Mouse (Mus musculus) cerebellum, postnatal 10 days (tissue): ENCODE results near the gene Bnc2.

ENCODE experiments used
- DNase-seq, 2 experiments: peaks; one replicate each; pipeline ENCODE4 v3.0.0; 2021; ENCODE audit warnings: mixed read lengths in 2 of 2

Gene Bnc2

DNA sequence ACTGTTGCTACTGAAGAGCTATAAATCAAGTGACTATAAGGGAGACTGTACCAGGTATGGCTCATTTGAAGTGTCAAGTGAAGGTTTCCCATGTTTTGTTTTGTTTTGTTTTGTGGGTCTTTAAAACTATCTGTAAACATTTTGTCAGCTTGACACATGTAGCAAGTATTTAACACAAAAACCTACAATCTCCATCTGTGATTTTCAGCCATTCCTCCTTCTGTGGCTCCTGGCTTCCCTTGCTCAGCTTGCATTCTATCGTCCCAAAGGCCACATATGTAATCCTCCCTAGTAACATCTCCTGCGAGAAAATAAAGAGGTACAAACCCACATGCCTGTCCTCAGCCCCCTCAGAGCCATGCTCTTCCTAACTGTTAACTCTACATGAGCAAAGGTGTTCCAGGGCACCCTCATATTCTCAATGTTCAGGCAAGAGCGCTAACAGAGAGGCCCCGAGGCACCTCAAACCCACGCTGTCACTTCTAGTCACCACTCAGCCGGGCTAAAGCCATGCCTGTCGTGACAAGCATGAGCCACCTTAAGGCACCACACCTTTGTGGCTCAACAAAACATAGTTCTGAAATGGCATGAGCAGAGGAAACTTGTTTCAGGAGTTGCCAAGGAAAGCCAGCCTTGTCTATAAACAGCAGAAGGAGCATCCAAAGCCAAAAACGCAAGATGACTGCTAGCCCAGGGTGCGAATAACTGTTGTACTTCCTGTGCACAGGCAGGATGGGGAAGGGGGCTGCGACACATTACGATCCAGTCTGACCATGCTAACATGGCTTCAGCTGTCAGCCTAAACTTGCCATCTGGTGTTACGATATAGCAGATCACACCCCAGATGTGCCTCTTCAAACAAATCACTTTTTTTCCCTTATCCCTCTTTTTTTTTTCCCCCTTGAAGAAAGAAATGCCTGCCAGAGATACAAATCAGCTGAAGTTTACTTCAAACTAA is 42.0 kb downstream of the Bnc2 start:
- no peak for DNase-seq

- no peak for DNase-seq
Observed at GRCm38 (mm10) chr4:84627616-84628015, 47.5 kb downstream of the Bnc2 start.

GRCm38 (mm10) chr4:84623312-84623711 is 51.8 kb downstream of the Bnc2 start:
- DNase-seq = no peak

DNA sequence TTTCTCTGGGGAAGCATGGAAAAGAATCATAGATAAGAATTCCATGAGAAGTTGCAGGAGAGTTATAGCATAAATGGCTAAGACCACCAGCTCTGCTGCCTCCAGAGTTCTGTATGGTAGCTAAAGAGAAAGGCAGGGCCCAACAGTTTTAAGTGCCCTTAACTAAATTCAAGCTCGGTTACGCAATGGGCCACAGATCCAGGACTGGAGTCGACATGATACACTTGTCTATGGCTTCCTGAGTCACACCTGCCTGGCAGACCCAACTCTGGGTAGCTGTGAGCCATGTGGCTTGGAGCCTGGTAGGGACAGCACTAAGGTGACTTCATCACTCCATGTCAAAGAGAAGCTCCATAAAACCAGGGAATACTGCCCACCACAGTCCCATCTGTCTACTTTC is 53.3 kb downstream of the Bnc2 start:
- no peak for DNase-seq

DNA sequence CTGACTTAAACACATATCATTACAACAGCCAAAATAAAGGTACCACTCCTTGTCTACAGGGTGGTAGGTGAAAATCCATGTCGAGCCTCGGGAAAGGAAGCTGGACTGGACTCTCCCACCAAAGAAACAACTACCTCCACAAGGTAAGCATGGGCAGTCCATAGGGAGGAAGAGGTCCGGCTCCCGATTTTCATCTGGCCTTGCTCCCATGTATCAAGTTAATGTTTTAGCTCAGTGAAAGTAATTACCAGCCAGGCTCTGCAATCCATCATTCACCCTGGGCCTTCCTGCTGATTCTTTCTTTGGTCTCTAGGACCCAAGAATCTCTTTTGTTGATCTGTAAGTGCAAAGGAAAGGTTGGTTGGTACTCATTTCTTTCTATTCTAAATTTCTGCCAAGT is 65.2 kb downstream of the Bnc2 start:
- DNase-seq = no peak

GRCm38 (mm10) chr4:84604461-84604860 is 70.6 kb downstream of the Bnc2 start:
- no peak for DNase-seq

GRCm38 (mm10) chr4:84580260-84580952 is 94.7 kb downstream of the Bnc2 start:
- DNase-seq = no peak

- DNase-seq = no peak
Observed at GRCm38 (mm10) chr4:84578296-84578695, 96.8 kb downstream of the Bnc2 start.

DNA sequence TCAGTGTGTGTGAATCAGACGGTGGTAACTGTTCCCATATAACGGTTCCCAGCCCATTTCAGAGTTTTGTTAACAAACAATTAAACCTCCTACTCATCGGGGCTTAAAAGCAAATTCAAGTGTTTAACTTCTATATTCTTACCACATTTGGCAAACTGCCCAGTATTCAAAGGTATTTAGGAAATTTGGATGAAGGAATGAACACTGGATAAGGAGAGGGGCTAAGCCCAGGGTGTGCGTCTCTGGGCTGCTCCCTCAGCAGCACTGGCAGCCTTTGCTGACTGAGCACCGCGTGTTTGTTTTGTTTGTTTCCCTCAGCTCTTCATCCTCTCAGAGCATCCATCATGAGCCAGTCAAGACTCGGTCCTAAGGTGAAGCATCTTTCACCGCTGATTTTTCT is 109.0 kb downstream of the Bnc2 start:
- no peak for DNase-seq

GRCm38 (mm10) chr4:84545204-84545871 is 129.7 kb downstream of the Bnc2 start:
- peak; percentile 62 to 72 for DNase-seq

DNA sequence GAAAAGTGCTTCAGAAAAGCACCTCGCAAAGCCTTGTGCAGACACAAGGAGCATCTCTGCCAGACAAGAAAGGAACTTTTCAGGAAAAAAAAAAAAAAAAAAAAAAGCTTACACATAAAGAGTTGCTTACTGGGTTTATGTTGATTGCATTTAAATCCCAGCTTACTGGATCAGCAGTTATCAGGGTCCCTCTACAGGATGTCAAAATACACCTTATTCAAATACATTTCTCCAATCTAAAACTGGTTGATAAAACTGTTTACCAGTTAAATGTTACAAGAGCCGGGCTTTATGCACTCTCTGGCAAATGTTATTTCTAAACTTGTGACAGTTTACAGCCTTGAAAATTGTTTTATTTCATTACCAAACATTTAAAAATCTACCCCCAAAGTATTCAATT is 130.4 kb downstream of the Bnc2 start:
- DNase-seq = no peak

DNA sequence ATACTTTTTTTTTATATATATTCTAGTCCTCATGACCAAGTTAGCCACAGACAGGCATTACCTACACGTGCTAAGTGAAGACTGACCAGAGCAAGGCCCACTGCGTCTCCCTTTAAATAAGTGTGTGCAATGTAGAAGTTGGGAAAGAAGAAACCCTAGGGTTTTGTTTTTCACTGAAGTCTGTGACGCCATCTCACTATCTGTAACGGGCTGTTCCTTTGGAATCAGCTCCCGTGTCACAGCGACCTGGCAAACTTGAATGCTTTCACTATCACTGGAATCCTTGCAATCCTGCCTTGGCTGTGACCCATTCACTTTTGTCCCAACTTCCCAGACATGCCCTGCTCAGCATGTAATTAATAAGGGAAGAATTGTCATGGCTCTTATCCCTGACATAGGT is 134.5 kb downstream of the Bnc2 start:
- DNase-seq = no peak

DNA sequence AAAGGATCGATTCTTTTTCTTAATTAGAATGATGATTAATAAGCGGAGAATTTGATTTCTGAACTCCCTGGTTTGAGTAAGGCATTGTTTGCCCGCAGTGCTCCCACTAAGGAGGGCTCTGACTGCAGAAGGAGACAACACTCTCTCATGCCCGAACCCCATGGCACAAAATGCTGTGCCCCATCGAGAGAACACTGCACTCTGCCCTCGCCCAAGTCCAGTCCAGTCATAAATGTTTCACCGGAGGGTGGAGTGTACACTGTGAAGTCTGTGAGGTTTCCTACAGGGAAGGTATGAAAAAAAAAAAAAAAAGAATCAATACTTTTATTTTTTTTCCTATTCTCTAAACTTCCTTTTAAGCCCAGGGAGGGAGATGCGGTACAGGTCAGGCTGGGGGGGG is 135.7 kb downstream of the Bnc2 start:
- DNase-seq = no peak

DNA sequence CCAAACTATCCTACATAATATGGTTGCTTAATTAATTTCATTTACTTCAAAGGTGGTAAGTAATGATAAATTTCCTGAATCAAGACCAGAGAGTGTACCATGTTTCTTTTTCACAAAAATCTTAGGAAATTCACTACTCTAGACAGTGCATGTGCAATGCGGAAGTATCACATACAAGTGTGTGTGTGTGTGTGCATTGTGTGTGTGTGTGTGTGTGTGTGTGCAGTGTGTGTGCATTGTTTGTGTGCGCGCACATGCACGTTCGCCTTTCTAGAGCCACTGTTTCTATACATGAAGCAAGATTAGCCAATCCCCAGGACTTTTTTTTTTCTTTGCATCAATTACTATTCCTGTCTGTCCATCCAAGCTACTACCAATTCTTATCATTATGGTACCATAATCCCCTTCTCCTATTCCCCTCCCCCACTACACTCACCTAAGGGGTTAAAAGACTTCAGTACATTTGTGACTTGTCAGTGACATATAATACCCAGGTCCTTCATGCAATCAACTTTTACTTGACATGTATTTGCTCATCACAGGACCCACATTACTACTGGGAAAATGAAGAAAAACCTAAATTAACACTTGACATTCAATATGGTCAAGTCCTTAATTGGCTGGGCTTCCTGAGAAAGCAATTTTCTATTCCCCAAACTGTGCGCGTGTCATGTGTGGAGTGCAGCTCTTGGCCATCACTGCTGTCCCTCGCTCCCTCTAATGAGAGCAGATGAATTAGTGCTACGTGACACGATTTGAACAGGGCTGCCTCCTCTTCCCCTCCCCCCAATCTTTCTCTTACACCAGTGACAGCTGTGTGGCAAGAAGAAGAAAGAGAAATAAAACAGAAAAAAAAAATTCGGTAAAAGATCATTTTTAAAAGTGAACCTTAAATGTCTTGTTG is 145.9 kb downstream of the Bnc2 start:
- DNase-seq = no peak

- no peak for DNase-seq
Observed at GRCm38 (mm10) chr4:84528358-84528757, 146.7 kb downstream of the Bnc2 start.

DNA sequence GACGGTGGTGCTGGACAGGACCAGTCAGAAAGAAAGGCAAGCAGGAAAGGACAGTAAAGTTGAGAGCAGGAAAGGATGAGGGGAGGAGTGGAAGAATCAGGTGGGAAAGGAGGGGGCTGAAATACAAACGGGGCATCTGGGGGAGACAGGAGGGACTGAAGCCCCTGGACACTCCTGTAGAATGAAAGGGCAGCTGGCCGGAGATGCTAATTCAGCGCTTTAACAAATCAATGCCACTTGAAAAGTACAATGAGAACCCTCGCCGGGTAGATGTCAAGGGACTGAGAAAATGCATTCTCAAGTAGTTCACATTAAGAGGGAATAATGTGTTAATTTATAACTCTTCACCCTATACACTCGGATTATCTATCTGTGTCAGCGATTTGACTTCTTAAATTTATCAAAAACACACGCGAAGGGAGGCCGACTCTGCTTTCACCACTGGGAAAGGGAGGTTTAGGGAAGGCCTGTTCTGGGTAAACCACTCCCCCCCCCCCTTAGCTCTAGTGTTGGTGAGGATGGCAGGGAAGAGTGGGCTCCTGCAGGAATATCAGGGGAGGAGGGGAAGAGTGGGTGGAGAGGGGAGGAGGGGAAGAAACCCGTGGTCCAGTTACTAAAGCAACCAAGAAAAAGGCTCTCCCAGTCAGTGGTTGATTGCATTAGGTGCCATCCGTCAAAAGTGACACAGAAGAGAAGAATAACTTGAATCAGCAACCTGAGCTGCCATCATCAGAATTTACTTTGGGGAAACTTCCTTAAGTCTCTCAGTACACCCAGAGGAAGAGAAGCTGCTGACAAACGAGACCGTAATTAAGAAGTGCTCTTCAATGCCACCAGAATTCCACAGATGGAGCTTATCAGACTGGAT is 147.8 kb downstream of the Bnc2 start:
- no peak for DNase-seq

DNA sequence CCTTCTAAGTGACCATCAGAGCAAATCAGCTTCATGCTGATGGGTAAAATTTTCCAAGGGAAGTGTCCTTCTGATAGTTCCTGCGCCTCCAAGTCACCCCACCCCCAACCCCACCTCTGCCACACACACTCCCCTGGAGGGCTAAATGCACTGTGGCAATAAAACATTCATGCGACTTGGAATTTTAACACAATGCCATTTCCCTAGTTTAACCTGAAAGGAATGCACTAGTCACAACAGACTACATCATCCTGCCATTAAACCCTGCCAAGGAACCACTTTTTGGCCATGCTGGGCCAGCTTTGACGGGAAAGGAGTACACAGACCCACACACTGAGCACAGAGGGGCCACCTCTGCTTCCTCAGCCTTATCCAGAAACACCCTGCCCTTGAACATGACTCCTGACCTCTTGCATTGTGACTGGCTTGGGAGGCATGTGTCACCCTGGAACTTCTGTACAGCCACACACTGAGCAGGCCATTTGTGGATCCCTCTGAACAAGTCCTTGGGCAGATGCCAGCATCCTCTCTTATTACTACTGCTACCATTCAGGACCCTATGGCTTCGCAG is 151.3 kb downstream of the Bnc2 start:
- DNase-seq = peak; percentile 22 to 31

- DNase-seq = peak; percentile 13 to 41
Observed at GRCm38 (mm10) chr4:84523211-84523610, 151.9 kb downstream of the Bnc2 start.

GRCm38 (mm10) chr4:84521562-84521961 is 153.5 kb downstream of the Bnc2 start:
- no peak for DNase-seq

DNA sequence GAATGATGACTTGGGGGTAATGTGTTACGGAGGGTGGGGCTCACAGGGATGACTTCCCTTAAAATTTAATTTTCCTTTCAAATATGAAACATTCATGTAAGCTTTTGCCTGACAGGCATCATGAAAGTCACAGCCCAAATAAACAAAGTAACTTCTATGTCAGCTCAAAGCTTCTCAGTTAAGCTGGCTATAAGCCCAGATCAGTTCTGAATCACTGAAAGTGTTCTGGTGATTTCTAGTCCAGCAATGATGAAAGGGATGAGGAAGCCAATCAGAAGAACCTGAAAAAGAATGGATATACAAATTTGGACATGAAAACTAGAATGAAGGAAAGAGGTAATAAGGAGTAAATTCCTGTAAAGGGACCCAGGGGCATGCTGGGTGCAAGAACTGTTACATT is 164.6 kb downstream of the Bnc2 start:
- peak in 1 of 2 experiments; percentile 4 for DNase-seq

DNA sequence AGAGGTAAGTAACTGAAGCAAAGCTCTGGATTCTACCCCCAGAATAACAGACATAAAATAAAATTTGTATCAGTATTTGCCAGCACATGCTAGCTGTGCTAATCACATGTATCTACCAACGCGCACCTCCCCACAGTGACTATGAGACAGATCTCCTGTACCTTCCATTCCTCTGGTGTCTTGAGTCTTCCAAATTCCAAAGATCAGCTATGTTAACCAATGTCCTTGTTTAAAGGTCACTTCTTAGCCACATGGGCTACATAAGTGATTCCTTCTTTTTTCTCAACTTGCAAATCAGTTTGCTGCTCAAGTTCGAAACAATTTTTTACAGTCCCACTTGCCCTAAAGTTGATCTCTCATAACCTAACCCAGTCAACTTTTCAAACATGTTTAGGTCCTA is 167.5 kb downstream of the Bnc2 start:
- DNase-seq = no peak
